Mouse (Mus musculus): Measurements from ENCODE around the gene Tes.

DNA sequence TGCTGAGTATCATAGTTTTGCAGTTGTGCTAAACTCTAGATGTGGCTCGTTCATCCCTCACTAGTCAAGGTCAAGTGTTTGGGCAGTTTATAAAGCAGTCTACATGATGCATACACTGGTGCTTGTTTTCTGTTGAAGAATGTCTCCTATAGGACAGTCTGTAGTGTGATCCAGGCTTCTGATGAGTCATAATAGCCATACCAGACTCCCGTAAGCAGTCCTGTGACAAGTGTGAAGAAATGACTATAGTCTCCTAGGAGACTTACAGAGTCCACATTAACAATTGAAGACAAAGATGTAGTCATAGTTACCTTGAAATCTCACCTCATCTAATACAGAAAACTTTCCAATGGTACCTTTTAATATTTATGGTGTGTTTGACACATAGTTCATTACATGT, 4.8 kb upstream of the Tes start:
- TF ChIP-seq CTCF (IDR thresholded peaks at IDR 0.05) (no peak), EP300 (IDR thresholded peaks at IDR 0.05; ENCODE audit: insufficient read depth, low read depth, low read length) (no peak), POLR2A (IDR thresholded peaks at IDR 0.05; ENCODE audit: insufficient read depth, low read depth, low read length) (no peak)

Data from heart, adult 2 months (tissue).